Mouse (Mus musculus) hindbrain, embryonic 15.5 days (tissue): ENCODE data around the gene Platr17. TPM values are rescaled to one million over a fixed set of nuclear protein-coding genes. Genes with fewer than 3 reads are reported as not detected.

Experiments used
- ATAC-seq: fragments of 200-750 bp; cut with Nextera tagmentation; 2 replicates; pipeline ENCODE4 v1.8.0; 2017; ENCODE audit warnings: low read depth, moderate number of reproducible peaks, moderate TSS enrichment; ENCODE audit not compliant: low FRiP score
- H3K27ac ChIP-seq: fragments of 300-500 bp; sonication (generic); replicated peaks from 2 replicates; pipeline ENCODE4 v1.5.1; 2015; ENCODE audit warnings: mild to moderate bottlenecking, inconsistent platforms
- H3K27me3 ChIP-seq: fragments of 300-500 bp; sonication (generic); 2 replicates; pipeline ENCODE4 v1.6.1; 2015; ENCODE audit warnings: control low read depth, inconsistent platforms
- H3K36me3 ChIP-seq: fragments of 300-500 bp; sonication (generic); 2 replicates; pipeline ENCODE4 v1.6.1; 2015; ENCODE audit warnings: control low read depth, inconsistent platforms
- H3K4me1 ChIP-seq: fragments of 300-500 bp; sonication (generic); replicated peaks from 2 replicates; pipeline ENCODE4 v1.6.1; 2015; ENCODE audit warnings: control low read depth, inconsistent platforms
- H3K4me2 ChIP-seq: fragments of 300-500 bp; sonication (generic); 2 replicates; pipeline ENCODE4 v1.6.1; 2015; ENCODE audit warnings: moderate library complexity, mild to moderate bottlenecking, inconsistent platforms
- H3K4me3 ChIP-seq: fragments of 300-500 bp; sonication (generic); 2 replicates; pipeline ENCODE4 v1.5.1; 2015; ENCODE audit warnings: mild to moderate bottlenecking, inconsistent platforms
- H3K9ac ChIP-seq: fragments of 300-500 bp; sonication (generic); 2 replicates; pipeline ENCODE4 v1.6.1; 2015; ENCODE audit warnings: inconsistent platforms
- H3K9me3 ChIP-seq: fragments of 300-500 bp; sonication (generic); 2 replicates; pipeline ENCODE4 v1.6.1; 2016; ENCODE audit warnings: control low read depth, inconsistent platforms
- WGBS: fragments of 180-500 bp; shearing (Covaris S2); methylation state at CpG from one replicate; pipeline ENCODE4 v1.1.7; 2015; 5-methylcytosine and 5-hydroxymethylcytosine counted together
- polyA plus RNA-seq: library from polyadenylated mRNA; unstranded; fragments of >200 nt; fragmentation: Nextera tagmentation; extraction: Ambion mirVana; gene quantifications from 2 replicates; pipeline ENCODE4 v1.2.1, GENCODE M21; 2015

The Platr17 gene
- polyA plus RNA-seq, 1 experiment from 2014 or later, result 0.26 TPM

DNA sequence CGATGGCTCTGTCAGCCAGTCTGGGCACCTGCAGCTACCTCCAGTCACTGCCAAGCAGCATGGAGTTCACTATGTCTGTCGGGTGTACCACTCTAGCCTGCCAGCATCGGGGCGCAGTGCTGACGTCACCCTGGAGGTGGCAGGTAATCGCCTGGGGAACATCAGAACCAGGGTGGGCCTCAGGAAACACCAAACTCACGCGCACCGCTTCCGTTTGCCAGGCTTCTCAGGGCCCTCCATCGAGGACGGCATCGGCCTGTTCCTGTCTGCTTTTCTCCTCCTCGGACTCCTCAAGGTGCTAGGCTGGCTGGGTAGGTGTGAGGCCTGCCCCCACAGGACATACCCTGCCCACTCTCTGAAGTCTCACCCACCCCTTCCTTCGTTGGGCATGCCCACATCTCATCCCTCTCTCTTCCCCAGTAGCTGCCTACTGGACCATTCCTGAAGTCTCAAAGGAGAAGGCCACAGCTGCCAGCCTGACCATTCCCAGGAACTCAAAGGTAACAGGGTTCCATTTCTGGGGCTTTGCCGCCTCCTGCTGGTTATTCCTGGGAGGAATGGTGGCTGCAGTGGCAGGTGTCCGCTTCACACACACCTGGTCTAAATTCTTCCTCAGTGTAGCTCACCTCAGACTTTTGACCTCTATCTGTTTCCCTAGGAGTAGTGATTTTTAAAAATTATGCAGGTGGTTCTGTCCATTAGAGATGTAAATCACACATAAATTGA is 21.4 kb downstream of the Platr17 start:
- Histone ChIP-seq H3K9me3 (no peaks in the 10 kb centered on the region), H3K4me1 (peaks cover 27% of the 10 kb centered on the region), H3K27ac (no peak overlapping the region), H3K4me3 (no peak overlapping the region), H3K4me2 (no peak overlapping the region), H3K27me3 (no peaks in the 10 kb centered on the region), H3K36me3 (0 out of 2 replicates have a peak, but pooled peaks cover 8% of the 10 kb centered on the region), H3K9ac (no peak overlapping the region)
- no peak for ATAC-seq
- 78% methylated on average over 17 of the region's 17 CpGs for WGBS

DNA sequence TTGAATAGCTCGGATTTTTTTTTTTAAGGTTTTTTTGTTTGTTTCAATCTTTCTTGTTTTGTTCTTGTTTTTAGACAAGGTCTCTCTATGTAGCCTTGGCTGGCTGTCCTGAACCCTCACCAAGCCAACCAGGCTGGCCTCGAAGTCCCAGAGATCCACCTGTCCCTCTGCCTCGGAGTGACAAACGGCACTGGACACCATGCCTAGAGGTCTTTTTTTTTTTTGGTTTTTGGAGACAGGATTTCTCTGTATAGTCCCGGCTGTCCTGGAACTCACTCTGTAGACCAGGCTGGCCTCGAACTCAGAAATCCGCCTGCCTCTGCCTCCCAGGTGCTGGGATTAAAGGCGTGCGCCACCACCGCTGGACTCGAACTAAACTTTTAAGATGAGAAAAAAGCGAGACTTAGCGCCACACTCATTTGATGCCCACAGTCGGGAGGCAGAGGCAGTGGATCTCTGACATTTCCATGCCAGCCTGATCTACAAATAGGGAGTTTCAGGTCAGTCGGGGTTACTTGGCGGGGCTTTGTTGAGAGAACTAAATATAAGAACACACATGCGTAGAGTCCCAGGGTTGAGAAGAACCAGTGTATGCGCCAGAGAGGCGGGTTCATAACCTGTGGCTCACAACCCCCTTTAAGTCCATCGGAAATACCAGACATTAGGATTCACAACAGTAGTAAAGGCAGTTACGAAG is 23.5 kb downstream of the Platr17 start:
- Histone ChIP-seq H3K27ac (peak overlapping the region; percentile 97; the same call in 1 of the 2 replicates), H3K4me2 (peak overlapping the region; percentile 99), H3K4me3 (peak overlapping the region; percentile 93), H3K9me3 (no peaks in the 10 kb centered on the region), H3K4me1 (peaks cover 29% of the 10 kb centered on the region), H3K36me3 (0 out of 2 replicates have a peak, but pooled peaks cover 9% of the 10 kb centered on the region), H3K27me3 (no peaks in the 10 kb centered on the region), H3K9ac (peak overlapping the region; percentile 74)
- 63% methylated on average over 21 of the region's 21 CpGs for WGBS
- no peak for ATAC-seq

DNA sequence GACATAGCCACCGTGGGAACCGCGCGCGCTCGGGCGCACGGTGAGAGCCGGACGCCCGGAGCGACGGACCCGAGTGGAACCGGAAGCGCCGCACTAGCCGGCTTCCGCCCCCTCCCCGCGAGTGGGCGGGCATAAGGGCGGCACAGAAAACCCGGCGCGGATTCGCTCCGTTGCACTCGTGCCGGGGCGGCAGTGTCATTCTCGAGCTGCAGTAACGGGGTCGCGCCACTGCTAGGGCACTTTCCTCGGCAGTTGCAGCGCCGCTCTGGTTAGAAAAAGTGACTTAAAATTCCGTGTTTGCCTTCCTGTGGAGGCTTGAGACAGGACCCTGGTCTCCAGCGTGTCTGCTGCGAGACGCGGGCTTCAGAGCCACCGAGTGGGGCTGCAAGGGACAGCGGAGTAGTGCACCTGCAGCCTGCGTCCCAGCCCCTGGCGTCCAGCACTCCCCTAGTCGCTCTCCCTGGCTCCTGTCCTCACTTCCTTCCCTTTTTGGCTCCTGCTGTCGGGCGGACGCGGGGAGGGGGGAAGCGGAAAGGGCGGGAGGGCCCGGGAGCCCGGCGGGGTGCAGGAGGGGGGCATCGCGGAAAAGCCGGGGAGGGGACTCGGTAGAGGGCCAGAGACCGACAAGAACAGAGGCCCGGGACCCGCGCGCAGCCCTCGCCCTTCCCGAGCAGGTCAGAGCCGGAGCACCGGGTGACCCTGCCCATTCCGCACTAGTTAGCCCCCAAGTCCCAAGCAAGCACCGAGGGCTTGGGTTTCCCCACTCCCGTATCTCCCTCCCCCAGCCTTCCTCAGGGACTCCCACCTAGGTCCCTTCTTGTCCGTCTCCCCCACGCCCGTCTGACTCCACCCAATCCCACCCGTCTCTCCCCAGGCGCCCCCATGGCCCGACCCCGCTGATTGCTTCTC is 24.7 kb downstream of the Platr17 start, which contains the start of gene Rgl2:
TSS of gene Rgl2 (plus strand) at position 173 of the 909 bp plus-strand sequence.
- under 1% methylated on average over 75 of the region's 80 CpGs for WGBS
- Histone ChIP-seq H3K4me1 (peaks cover 29% of the 10 kb centered on the region), H3K27me3 (no peaks in the 10 kb centered on the region), H3K4me3 (peak within 1 kb of the TSS; percentile 93), H3K27ac (peak within 1 kb of the TSS; percentile 97), H3K9me3 (no peaks in the 10 kb centered on the region), H3K9ac (peak within 1 kb of the TSS; percentile 88), H3K36me3 (0 out of 2 replicates have a peak, but pooled peaks cover 10% of the 10 kb centered on the region), H3K4me2 (peak within 1 kb of the TSS; percentile 99)
- peak; percentile 85 for ATAC-seq

DNA sequence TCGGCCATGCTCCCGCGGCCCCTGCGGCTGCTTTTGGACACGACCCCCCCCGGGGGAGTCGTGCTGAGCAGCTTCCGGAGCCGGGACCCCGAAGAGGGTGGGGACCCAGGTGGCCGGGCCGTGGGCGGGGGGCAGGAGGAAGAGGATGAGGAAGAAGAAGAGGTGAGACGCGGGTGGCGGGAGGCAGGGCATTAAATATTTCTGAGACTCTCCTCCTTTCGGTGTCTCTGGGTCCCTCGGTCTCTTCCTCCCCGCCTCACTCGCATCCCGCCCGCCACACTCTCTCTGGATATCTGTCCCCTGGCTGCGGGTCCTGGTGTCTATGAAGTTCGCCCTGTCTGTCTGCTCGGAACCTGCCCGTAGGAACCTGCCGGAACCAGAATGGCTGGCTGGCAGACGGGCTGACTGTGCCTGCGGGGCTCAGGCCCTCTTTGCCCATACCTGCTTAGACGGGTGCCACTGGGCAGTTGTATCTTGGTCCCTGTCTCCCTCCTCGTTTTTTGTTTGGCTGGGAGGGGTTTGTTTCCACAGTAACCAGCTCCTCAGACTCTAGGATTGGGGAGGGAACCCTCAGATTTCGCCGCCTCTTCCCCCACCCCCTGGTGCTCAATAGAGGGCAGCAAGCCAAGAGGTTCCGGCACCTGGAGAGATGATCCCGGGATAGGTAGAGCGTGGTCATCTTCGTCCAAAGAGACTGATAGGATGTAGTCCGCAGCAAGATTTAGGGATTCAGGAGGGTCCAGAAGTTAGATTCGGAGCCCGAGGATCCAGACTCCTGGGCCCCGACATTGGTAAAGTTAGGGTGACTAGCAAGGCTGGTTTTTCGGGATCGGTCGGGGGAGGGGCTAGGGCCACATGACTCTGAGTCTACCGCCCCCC is 25.6 kb downstream of the Platr17 start:
- peak; percentile 16; the same call in 1 of the 2 replicates for ATAC-seq
- no peaks in the 10 kb centered on the region for H3K9me3 ChIP-seq
- peak overlapping the region; percentile 88 for H3K9ac ChIP-seq
- no peaks in the 10 kb centered on the region for H3K27me3 ChIP-seq
- H3K27ac ChIP-seq, result peak overlapping the region; percentile 97
- H3K4me2 ChIP-seq, result peak overlapping the region; percentile 99
- H3K4me1 ChIP-seq, result peaks cover 29% of the 10 kb centered on the region
- whole genome bisulfite sequencing, result under 1% methylated on average over 40 of the region's 45 CpGs
- H3K4me3 ChIP-seq, result peak overlapping the region; percentile 93
- 0 out of 2 replicates have a peak, but pooled peaks cover 10% of the 10 kb centered on the region for H3K36me3 ChIP-seq

DNA sequence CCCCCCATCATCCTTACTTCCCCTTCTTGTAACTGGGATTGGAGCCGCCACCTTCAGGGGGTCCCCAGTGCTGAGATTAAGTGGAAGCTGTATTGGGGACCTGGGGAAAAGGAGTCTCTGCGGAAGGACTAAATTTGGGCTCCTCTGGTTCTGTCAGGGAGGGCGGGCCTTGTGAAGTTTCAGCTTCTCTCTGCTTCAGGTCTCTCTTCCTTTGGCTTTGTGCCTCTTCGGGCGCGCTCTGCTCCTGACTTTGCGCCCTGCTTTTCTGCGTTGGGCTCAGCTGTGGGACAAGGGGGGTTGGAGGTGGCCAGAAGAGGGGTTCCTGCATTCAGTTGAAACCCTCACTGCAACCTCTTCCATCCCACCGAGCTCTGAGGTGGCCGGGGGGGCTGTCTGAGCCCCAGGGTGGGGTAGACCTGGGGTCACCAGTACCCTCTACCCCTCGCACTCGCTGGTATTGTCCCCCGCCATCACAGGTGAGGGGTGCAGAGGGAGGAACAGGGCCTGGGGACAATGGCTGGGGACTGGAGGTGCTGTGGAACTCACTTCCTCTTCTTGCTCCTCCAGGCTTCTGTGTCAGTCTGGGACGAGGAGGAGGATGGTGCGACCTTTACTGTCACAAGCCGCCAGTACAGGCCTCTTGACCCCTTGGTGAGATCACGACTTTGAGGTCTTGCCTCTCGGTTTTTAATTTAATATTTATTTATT is 26.4 kb downstream of the Platr17 start:
- no peak for ATAC-seq
- H3K9ac ChIP-seq, result peak overlapping the region; percentile 88
- peak overlapping the region; percentile 93 for H3K4me3 ChIP-seq
- H3K27me3 ChIP-seq, result no peaks in the 10 kb centered on the region
- peak overlapping the region; percentile 7; the same call in 1 of the 2 replicates for H3K27ac ChIP-seq
- no peaks in the 10 kb centered on the region for H3K9me3 ChIP-seq
- peaks cover 29% of the 10 kb centered on the region for H3K4me1 ChIP-seq
- H3K36me3 ChIP-seq, result 0 out of 2 replicates have a peak, but pooled peaks cover 10% of the 10 kb centered on the region
- peak overlapping the region; percentile 99 for H3K4me2 ChIP-seq
- WGBS, result 43% methylated on average over 18 of the region's 18 CpGs

DNA sequence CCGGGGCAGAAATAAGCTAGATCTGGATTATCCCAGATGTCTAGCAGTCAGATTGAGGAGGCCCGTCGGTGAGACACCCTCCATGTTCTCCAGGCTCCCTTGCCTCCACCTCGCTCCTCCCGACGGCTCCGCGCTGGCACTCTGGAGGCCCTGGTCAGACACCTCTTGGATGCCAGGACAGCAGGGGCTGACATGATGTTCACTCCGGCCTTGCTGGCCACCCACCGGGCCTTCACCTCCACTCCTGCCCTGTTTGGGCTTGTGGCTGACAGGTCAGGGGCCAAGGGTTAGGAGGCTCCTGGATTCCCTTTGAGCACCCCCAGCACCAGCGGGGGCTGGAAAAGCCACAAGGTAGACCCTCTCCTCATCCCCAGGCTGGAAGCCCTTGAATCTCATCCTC is 27.0 kb downstream of the Platr17 start:
- H3K4me2 ChIP-seq, result peak overlapping the region; percentile 99; the same call in 1 of the 2 replicates
- no peak overlapping the region for H3K27ac ChIP-seq
- WGBS, result 94% methylated on average over 11 of the region's 11 CpGs
- H3K27me3 ChIP-seq, result no peaks in the 10 kb centered on the region
- H3K4me3 ChIP-seq, result no peak overlapping the region
- no peak for ATAC-seq
- peaks cover 14% of the 10 kb centered on the region; the same call in 1 of the 2 replicates for H3K36me3 ChIP-seq
- H3K4me1 ChIP-seq, result peaks cover 29% of the 10 kb centered on the region
- no peaks in the 10 kb centered on the region for H3K9me3 ChIP-seq
- H3K9ac ChIP-seq, result no peak overlapping the region

DNA sequence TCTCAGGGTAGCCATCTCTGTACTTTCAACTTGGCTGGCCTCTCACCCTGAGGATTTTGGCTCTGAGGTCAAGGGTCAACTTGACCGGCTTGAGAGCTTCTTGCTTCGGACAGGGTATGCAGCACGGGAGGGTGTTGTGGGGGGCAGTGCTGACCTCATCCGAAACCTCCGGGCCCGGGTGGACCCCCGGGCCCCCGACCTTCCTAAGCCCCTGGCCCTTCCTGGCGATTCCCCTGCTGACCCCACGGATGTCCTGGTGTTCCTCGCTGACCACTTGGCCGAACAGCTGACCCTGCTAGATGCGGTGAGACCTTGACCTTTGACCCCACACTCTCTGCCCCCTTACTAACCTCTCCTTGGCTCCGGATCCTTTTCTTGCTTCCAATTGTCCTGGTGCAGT is 27.5 kb downstream of the Platr17 start:
- Histone ChIP-seq H3K4me2 (no peak overlapping the region), H3K4me3 (no peak overlapping the region), H3K9me3 (no peaks in the 10 kb centered on the region), H3K27ac (no peak overlapping the region), H3K9ac (no peak overlapping the region), H3K27me3 (no peaks in the 10 kb centered on the region), H3K4me1 (peaks cover 29% of the 10 kb centered on the region), H3K36me3 (peaks cover 17% of the 10 kb centered on the region; the same call in 1 of the 2 replicates)
- 93% methylated on average over 14 of the region's 14 CpGs for WGBS
- no peak for ATAC-seq

DNA sequence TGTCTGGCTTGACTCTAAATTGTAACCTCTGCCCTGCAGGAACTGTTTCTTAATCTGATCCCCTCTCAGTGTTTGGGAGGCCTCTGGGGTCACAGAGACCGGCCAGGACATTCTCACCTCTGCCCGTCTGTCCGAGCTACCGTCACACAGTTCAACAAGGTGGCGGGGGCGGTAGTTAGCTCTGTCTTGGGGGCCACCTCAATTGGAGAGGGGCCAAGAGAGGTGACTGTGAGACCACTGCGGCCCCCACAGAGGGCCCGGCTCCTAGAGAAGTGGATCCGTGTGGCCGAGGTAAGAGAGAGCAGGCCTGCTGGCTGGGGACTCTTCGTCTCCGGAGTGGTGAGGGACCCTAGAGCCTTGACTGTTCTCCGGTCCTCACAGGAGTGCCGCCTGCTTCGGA is 28.0 kb downstream of the Platr17 start:
- H3K36me3 ChIP-seq, result peaks cover 14% of the 10 kb centered on the region; the same call in 1 of the 2 replicates

DNA sequence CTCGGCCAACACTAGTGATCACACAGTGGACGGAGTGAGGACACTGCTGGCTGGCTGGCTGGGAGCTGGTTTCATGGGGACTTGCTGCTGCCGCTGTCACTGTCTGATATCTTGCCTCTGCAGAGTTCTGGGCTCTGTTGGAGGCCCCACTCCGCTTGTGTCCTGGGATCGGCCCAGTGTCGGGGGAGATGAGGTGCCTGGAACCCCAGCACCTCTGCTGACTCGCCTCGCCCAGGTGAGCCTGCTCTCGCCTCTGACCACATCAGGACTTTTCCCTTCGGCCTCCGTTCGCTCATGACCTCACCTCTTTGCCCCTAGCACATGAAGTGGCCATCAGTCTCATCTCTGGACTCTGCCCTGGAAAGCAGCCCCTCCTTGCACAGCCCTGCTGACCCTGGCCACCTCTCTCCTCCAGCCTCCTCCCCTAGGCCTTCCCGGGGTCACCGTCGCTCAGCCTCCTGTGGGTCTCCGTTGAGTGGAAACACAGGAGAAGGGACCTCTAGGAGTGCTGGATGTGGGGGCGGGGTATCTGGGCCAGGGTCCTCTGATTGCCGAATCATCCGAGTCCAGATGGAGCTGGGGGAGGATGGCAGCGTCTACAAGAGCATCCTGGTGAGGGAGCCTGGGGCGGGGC is 30.6 kb downstream of the Platr17 start:
- Histone ChIP-seq H3K4me1 (peaks cover 22% of the 10 kb centered on the region), H3K9ac (no peak overlapping the region), H3K4me2 (no peak overlapping the region), H3K4me3 (no peak overlapping the region), H3K27me3 (no peaks in the 10 kb centered on the region), H3K9me3 (no peaks in the 10 kb centered on the region), H3K27ac (no peak overlapping the region), H3K36me3 (peaks cover 14% of the 10 kb centered on the region; the same call in 1 of the 2 replicates)
- WGBS, result 88% methylated on average over 21 of the region's 21 CpGs
- no peak for ATAC-seq

More for the DNA sequence above, 28.0 kb downstream of the Platr17 start:
- Histone ChIP-seq H3K27ac (no peak overlapping the region), H3K4me1 (peaks cover 26% of the 10 kb centered on the region), H3K27me3 (no peaks in the 10 kb centered on the region), H3K9ac (no peak overlapping the region), H3K4me2 (no peak overlapping the region), H3K9me3 (no peaks in the 10 kb centered on the region), H3K4me3 (no peak overlapping the region)
- WGBS, result 91% methylated on average over 15 of the region's 15 CpGs
- ATAC-seq, result no peak

DNA sequence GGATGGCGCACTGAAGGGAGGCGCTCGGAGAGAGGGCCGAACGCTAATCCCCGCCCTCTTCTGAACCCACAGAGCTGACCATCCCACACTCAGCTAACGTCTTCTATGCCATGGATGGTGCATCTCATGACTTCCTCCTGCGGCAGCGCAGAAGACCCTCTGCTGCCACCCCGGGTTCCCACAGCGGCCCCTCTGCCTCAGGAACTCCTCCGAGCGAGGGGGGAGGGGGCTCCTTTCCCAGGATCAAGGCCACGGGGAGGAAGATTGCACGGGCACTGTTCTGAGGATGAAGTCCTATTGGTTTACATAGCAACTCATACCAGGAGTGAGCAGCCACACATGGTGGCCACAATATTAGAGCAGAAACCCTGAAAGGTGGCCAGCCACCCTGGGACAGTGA is 32.1 kb downstream of the Platr17 start:
- Histone ChIP-seq H3K36me3 (peaks cover 14% of the 10 kb centered on the region; the same call in 1 of the 2 replicates), H3K27ac (no peak overlapping the region), H3K4me1 (peaks cover 23% of the 10 kb centered on the region), H3K27me3 (no peaks in the 10 kb centered on the region), H3K4me2 (no peak overlapping the region), H3K9ac (no peak overlapping the region), H3K9me3 (no peaks in the 10 kb centered on the region), H3K4me3 (no peak overlapping the region)
- 88% methylated on average over 15 of the region's 15 CpGs for WGBS
- ATAC-seq, result no peak
